Mouse (Mus musculus): ENCODE measurements at regions not wholly inside any gene's neighbourhood (a gene's known extent, or its start where the extent isn't known, plus 50 kb on each side); places are given as distances from the start of the nearest gene placed in this dataset.

DNA sequence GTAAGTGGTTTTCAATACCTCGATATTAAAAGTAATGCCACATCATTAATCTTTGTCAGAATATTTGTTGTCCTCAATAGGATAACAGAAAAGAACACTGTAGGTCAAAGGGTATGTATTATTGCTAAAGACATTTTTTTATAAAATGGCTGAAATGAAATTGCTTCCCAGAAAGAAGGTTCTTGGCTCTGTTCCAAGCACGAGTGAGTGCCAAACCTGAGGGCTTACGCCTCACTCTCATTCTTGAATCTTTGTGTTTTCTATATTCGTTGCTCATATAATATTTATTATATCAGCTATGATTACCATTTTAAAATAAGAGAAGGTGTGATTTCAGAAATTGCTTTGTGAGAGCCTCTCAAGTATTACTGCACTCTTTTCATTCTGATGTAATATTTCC is 57.0 kb upstream of the Ppfia2 start:
- CTCF ChIA-PET: no interaction called here
- POLR2A ChIA-PET: no interaction called here

DNA sequence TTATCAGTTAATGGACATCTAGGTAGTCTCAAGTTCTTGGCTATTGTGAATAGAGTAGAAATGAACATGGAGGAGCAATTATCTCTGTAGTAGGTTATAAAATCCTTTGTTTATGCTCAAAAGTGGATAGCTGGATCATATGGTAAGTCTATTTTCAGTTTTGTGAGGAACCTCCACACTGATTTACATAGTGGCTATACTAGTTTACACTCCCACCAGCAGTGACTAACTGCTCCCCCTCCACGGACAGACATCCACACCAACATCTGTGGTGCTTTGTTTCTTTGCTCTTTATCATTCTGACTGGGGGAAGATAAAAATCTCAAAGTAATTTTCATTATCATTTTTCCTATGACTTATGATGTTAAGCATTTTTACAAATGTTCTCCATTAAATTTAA is 55.1 kb upstream of the Ppfia2 start:
- CTCF ChIA-PET: no interaction called here

DNA sequence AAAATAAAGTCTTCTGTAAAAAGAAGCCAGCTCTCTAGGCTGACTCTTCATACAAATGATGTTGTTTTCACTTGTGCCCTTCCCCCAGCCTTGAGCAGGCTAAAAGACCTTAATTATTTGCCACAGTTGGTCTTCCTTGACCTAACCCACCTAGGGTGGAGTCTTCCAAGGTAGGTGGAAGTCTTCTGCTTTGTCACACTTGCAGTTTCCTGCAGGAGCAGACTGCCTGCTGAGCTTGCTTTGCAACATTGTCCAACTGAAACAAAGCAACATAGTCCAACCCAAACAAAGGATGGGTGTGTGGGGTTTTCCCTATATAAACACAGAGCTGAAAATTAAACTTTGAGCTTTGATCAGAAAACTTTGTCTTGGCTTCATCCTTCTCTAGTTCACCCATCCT is 53.0 kb upstream of the Ppfia2 start:
- ChIA-PET POLR2A (no interaction called here), CTCF (no interaction called here)

More for the DNA sequence above, 55.1 kb upstream of the Ppfia2 start:
- POLR2A ChIA-PET: no interaction called here
